Mouse (Mus musculus) urinary bladder, postnatal 0 days (tissue): ENCODE data around the gene Zranb1. TPM values are rescaled to one million over a fixed set of nuclear protein-coding genes. Genes with fewer than 3 reads are reported as not detected.

Experiments used
- polyA plus RNA-seq: library from polyadenylated mRNA; unstranded; fragments of >200 nt; fragmentation: Nextera tagmentation; extraction: Ambion mirVana; gene quantifications from 2 replicates; pipeline ENCODE4 v1.2.1, GENCODE M21; 2015

The Zranb1 gene
- 10.0 and 10.9 TPM in 2 replicates for polyA plus RNA-seq

GRCm38 (mm10) chr7:132930850-132931559 lies at the start of gene Zranb1:
Gene Zranb1, plus strand, starts transcription at chr7:132931142.

Other genes starting within 250 kb of the Zranb1 start
- 5.7 and 6.6 TPM in 2 replicates for gene Fam53b, start 117.3 kb upstream of the Zranb1 start, polyA plus RNA-seq
- 37.3 and 48.4 TPM in 2 replicates for gene Eef1akmt2, start 78.5 kb upstream of the Zranb1 start, polyA plus RNA-seq
- gene Abraxas2, start 71.9 kb upstream of the Zranb1 start, polyA plus RNA-seq, result 21.2 and 21.5 TPM in 2 replicates
- 46.6 and 51.7 TPM in 2 replicates for gene Fgfr2, start 192.2 kb downstream of the Zranb1 start, polyA plus RNA-seq
- gene Ctbp2, start 193.2 kb downstream of the Zranb1 start, polyA plus RNA-seq, result 85.1 and 103 TPM in 2 replicates